Mouse (Mus musculus) CD4-positive, CD25-positive, alpha-beta regulatory T cell (primary cell): ENCODE results near the gene Osmr. TPM values are rescaled to one million over a fixed set of nuclear protein-coding genes. Genes with fewer than 3 reads are reported as not detected.

Experiments
- polyA plus RNA-seq: library from polyadenylated mRNA; unstranded; fragments of 100-300 nt; shearing (Covaris generic); gene quantifications from one replicate; pipeline ENCODE4 v1.2.1, GENCODE M21; 2017

Osmr gene
- 0.17 TPM for polyA plus RNA-seq

GRCm38 (mm10) chr15:6874601-6875019, at the start of gene Osmr:
Gene Osmr, minus strand, starts transcription at chr15:6874969.

Other genes with a start within 250 kb of the Osmr start
- 78.3 TPM for gene Rictor, start 166.6 kb downstream of the Osmr start, polyA plus RNA-seq
- 0.13 TPM for gene Lifr, start 215.6 kb upstream of the Osmr start, polyA plus RNA-seq